In genomic region chr15:75175506-75175905, GRCm38 (mm10) we compare ENCODE assay signal across 8 mouse cellular contexts. TPM values are rescaled to one million over a fixed set of nuclear protein-coding genes. Genes with fewer than 3 reads are reported as not detected.
DNase-seq lines count a peak whose midpoint lies in the region; ATAC-seq and TF ChIP-seq lines count a peak whose summit lies in the region.

No protein-coding gene starts in this region.

- H3K9me3 ChIP-seq in kidney, embryonic 14.5 days (ENCODE audit: control insufficient read depth, low read length), result no peaks in the 10 kb centered on the region
- H3K9me3 ChIP-seq in ES-Bruce4 (replicated peaks; ENCODE audit: control insufficient read depth, insufficient read depth, low read length, poor library complexity, severe bottlenecking), result no peaks in the 10 kb centered on the region
- H3K9me3 ChIP-seq in lung, embryonic 14.5 days (ENCODE audit: low read depth, low read length), result no peaks in the 10 kb centered on the region
- no peaks in the 10 kb centered on the region for H3K9me3 ChIP-seq in forebrain, embryonic 10.5 days

- H3K4me3 ChIP-seq in kidney, embryonic 14.5 days (ENCODE audit: low read length), result no peak overlapping the region
- no peak overlapping the region for H3K4me3 ChIP-seq in ES-Bruce4 (ENCODE audit: low read depth, low read length)
- H3K4me3 ChIP-seq in lung, embryonic 14.5 days (ENCODE audit: low read depth, low read length), result no peak overlapping the region
- H3K4me3 ChIP-seq in forebrain, embryonic 10.5 days, result no peak overlapping the region

- no peak for TF ChIP-seq POLR2A in ES-Bruce4 (IDR thresholded peaks at IDR 0.05; ENCODE audit: insufficient read depth, low read length)

- TF ChIP-seq EP300 in ES-Bruce4 (IDR thresholded peaks at IDR 0.05; ENCODE audit: insufficient read depth, low read depth, low read length), result no peak

- no peak overlapping the region for H3K9ac ChIP-seq in kidney, embryonic 14.5 days (ENCODE audit: low read depth, low read length)
- H3K9ac ChIP-seq in ES-Bruce4 (ENCODE audit: low read depth, poor library complexity, severe bottlenecking), result no peak overlapping the region
- no peak overlapping the region for H3K9ac ChIP-seq in lung, embryonic 14.5 days

- H3K27ac ChIP-seq in kidney, embryonic 14.5 days (ENCODE audit: low read depth, low read length), result no peak overlapping the region
- H3K27ac ChIP-seq in ES-Bruce4 (ENCODE audit: insufficient read depth, low read length), result no peak overlapping the region
- H3K27ac ChIP-seq in lung, embryonic 14.5 days (ENCODE audit: low read depth), result no peak overlapping the region
- no peak overlapping the region for H3K27ac ChIP-seq in forebrain, embryonic 10.5 days

- DNase-seq in kidney, adult 18-20 months, result peak; percentile 29
- peak; percentile 13 for DNase-seq in adrenal gland, adult 2 months
- DNase-seq in lung, embryonic 14.5 days, result peak; percentile 44
- peak; percentile 22 to 69 for DNase-seq in spleen, postnatal 4 days (ENCODE audit: low spot score in 2 of 2)
- no peak for DNase-seq in forebrain, embryonic 10.5 days (ENCODE audit: extremely low spot score, low spot score)

- no peaks in the 10 kb centered on the region for H3K36me3 ChIP-seq in kidney, embryonic 14.5 days (ENCODE audit: control insufficient read depth, insufficient read depth, low read length)
- no peaks in the 10 kb centered on the region for H3K36me3 ChIP-seq in ES-Bruce4 (ENCODE audit: control insufficient read depth, insufficient read depth, low read length, poor library complexity, severe bottlenecking)
- H3K36me3 ChIP-seq in lung, embryonic 14.5 days (ENCODE audit: insufficient read depth), result no peaks in the 10 kb centered on the region
- no peaks in the 10 kb centered on the region for H3K36me3 ChIP-seq in forebrain, embryonic 10.5 days (replicated peaks)

- no peaks in the 10 kb centered on the region for H3K4me1 ChIP-seq in kidney, embryonic 14.5 days (ENCODE audit: control insufficient read depth, insufficient read depth, low read length)
- no peaks in the 10 kb centered on the region for H3K4me1 ChIP-seq in ES-Bruce4 (ENCODE audit: control insufficient read depth, insufficient read depth, low read length)
- no peaks in the 10 kb centered on the region for H3K4me1 ChIP-seq in lung, embryonic 14.5 days (ENCODE audit: insufficient read depth)
- H3K4me1 ChIP-seq in forebrain, embryonic 10.5 days, result no peaks in the 10 kb centered on the region

- no peak overlapping the region for H3K4me2 ChIP-seq in kidney, embryonic 14.5 days (replicated peaks; ENCODE audit: low read depth, low read length)
- no peak overlapping the region for H3K4me2 ChIP-seq in lung, embryonic 14.5 days

- no peak for ATAC-seq in kidney, embryonic 14.5 days (ENCODE audit: low FRiP score, low TSS enrichment)
- peak; percentile 61 for ATAC-seq in granulocyte monocyte progenitor cell, adult 5-6 weeks (replicated peaks; ENCODE audit: poor library complexity, severe bottlenecking)
- no peak for ATAC-seq in lung, embryonic 14.5 days (ENCODE audit: insufficient read depth)

- WGBS in kidney, embryonic 14.5 days, result 53% methylated on average over 1 of the region's 1 CpGs
- 38% methylated on average over 1 of the region's 1 CpGs for WGBS in lung, embryonic 14.5 days
- WGBS in forebrain, embryonic 10.5 days, result 68% methylated on average over 1 of the region's 1 CpGs

- H3K27me3 ChIP-seq in kidney, embryonic 14.5 days (ENCODE audit: control insufficient read depth, insufficient read depth, low read length), result no peaks in the 10 kb centered on the region
- no peaks in the 10 kb centered on the region; the same call in 1 of the 2 replicates for H3K27me3 ChIP-seq in ES-Bruce4 (ENCODE audit: control insufficient read depth, insufficient read depth, low read length, poor library complexity, severe bottlenecking)
- no peaks in the 10 kb centered on the region for H3K27me3 ChIP-seq in lung, embryonic 14.5 days (ENCODE audit: insufficient read depth, low read length)
- no peaks in the 10 kb centered on the region for H3K27me3 ChIP-seq in forebrain, embryonic 10.5 days (ENCODE audit: poor library complexity, severe bottlenecking)

- peak; percentile 77 for TF ChIP-seq CTCF in ES-Bruce4 (IDR thresholded peaks at IDR 0.05; ENCODE audit: low read depth, low read length)
- peak; percentile 73 for TF ChIP-seq CTCF in lung, embryonic 14.5 days (IDR thresholded peaks at IDR 0.05; ENCODE audit: low read depth)

RNA-seq across cellular contexts. Expression of gene Ly6g, which starts 20.5 kb away (rescaled TPM):
- 0.46 and 0.56 TPM in 2 replicates for polyA plus RNA-seq in kidney, embryonic 14.5 days (2014; fragmentation: Nextera tagmentation; extraction: Ambion mirVana)
- polyA plus RNA-seq in ES-Bruce4 (2011; ENCODE audit: insufficient read depth, insufficient read length, low read depth, missing spikeins), result not detected in 2 replicates
- not detected for total RNA-seq in adrenal gland, adult 2 months (2021)
- not detected in 2 replicates for polyA plus RNA-seq in adrenal gland, adult 2 months (2012; rRNA removed)
- total RNA-seq in granulocyte monocyte progenitor cell, adult 5-6 weeks (2014; fragmentation: Nextera tagmentation), result 2.7 TPM in 1 of 2 replicates, not detected in the other
- 3.2 and 4.9 TPM in 2 replicates for total RNA-seq in granulocyte monocyte progenitor cell, adult 5-6 weeks (2017)
- not detected in 2 replicates for polyA plus RNA-seq in lung, embryonic 14.5 days (2014; fragmentation: Nextera tagmentation; extraction: Ambion mirVana)
- not detected in 2 replicates for polyA plus RNA-seq in forebrain, embryonic 10.5 days (2016; fragmentation: Nextera tagmentation; extraction: Ambion mirVana)

RNA-seq across cellular contexts. Expression of gene BC025446, which starts 40.7 kb away (rescaled TPM):
- 8.5 and 9.6 TPM in 2 replicates for polyA plus RNA-seq in kidney, embryonic 14.5 days (2014; fragmentation: Nextera tagmentation; extraction: Ambion mirVana)
- polyA plus RNA-seq in ES-Bruce4 (2011; ENCODE audit: insufficient read depth, insufficient read length, low read depth, missing spikeins), result not detected in 2 replicates
- total RNA-seq in adrenal gland, adult 2 months (2021), result under 1 TPM in 1 of 2 experiments, not detected in 1; 0.43 TPM
- 0.19 TPM in 1 of 2 replicates, not detected in the other for polyA plus RNA-seq in adrenal gland, adult 2 months (2012; rRNA removed)
- not detected in 2 replicates for total RNA-seq in granulocyte monocyte progenitor cell, adult 5-6 weeks (2014; fragmentation: Nextera tagmentation)
- not detected in 2 replicates for total RNA-seq in granulocyte monocyte progenitor cell, adult 5-6 weeks (2017)
- 0.16 TPM in 1 of 2 replicates, not detected in the other for polyA plus RNA-seq in lung, embryonic 14.5 days (2014; fragmentation: Nextera tagmentation; extraction: Ambion mirVana)
- not detected in 2 replicates for polyA plus RNA-seq in forebrain, embryonic 10.5 days (2016; fragmentation: Nextera tagmentation; extraction: Ambion mirVana)
